Mouse (Mus musculus) E14TG2a.4 (cell line): ENCODE measurements around the gene Trip11.

ENCODE experiments used
- CTCF ChIP-seq: conservative IDR thresholded peaks from 2 replicates; pipeline ENCODE4 v1.5.1; 2014; ENCODE audit warnings: low read length
- NANOG ChIP-seq: IDR thresholded peaks from 2 replicates; pipeline ENCODE4 v1.6.1; 2014; ENCODE audit warnings: borderline replicate concordance, low read length, mixed read lengths
- POU5F1 ChIP-seq: IDR thresholded peaks from 2 replicates; pipeline ENCODE4 v1.6.1; 2014; ENCODE audit warnings: low read length, borderline replicate concordance

DNA sequence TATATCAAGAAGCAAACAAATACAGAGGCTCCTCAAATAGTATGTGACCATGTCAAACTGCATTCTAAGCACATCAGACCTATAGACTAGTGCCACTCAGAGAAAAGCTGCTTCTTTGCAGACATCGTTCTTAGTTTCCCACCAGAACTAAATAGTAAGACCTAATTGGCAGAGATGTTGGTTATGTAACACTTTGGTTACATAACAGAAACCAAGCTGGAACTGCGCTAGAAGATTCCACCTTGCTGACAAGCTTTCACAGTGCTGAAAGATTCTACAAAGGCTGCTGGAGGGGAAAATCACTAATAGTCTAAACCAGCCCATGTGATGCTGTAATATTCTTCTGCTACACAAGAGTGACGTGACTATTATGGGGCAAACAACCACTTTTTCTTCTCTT lies 22.2 kb upstream of the Trip11 start:
- TF ChIP-seq CTCF (no peak), POU5F1 (no peak), NANOG (no peak)
